Mouse (Mus musculus) mesoderm, embryonic 11.5 days (tissue): Measurements from ENCODE around the gene Gm48551.

ENCODE experiments used
- DNase-seq: peaks from one replicate; pipeline ENCODE4 v3.0.0-alpha.2; 2012; ENCODE audit warnings: low read depth, low spot score

The Gm48551 gene

GRCm38 (mm10) chr10:81417227-81418215 is 33.3 kb downstream of the Gm48551 start:
- DNase-seq, result no peak

DNA sequence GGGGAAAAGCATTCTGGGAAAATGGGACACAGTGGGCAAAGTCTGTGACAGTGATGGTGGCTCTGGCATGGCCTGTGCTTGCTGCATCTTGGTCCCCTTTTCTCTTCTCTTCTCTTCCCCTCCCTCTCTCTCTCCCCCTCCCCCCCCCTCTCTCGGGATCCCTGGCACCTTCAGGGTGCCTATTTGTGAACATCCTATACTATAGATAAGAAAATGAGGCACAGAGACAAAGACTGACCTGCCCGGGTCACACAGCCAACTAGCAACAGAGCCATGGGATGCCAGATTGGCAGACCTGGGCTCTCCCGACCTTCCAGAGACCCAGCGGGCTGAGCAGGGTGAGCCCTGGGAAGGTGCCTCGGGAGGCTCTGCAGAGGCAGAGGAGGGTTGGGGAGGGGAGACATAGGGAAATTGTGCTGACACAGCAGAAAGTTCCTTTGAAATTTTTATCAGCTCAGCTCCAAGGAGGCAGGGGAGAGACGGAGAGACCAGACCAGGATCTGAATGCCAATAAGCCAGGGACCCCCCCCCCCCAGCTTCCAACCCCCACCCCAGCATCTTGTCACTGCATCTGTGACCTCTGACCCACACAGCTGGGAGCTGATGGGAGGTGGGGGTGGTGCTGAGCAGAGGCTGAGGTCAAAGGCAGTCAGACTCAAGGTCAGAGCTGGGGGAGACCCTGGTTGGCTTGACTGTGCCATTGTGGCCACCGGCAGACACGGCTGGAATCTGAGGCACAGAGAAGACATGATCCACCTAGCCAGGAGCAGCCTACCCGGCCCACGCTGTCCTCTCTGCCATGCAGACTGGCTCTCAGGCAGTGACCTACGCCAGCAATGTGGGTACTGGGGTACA is 34.2 kb downstream of the Gm48551 start:
- DNase-seq, result no peak

GRCm38 (mm10) chr10:81419111-81419928 is 35.1 kb downstream of the Gm48551 start:
- no peak for DNase-seq

DNA sequence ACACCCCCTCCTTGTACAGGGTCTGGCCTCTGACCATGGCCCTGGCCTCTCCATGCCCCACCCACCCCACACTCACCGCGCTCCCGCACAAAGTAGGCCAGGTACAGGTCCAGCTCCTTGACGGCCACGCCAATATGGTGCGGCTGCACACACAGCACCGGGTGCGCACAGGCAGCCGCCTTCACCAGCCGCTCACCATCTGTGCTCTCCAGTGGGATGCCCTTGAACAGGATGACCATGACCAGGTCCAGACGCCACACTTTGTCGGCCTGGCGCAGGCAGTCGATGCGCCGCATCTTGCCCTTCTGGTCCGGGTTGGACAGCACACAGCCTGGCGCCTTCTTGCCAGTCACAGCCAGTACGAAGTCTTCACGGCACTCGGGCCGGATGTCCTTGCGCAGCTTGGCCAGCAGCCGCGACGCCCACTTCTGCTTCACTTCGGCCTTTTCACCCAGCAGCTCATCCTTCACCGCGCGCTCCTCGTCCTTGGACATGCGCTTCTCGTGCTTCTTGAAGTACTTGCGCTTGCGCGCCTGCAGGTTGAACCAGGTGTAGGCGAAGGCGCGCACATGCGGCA is 36.0 kb downstream of the Gm48551 start:
- no peak for DNase-seq

DNA sequence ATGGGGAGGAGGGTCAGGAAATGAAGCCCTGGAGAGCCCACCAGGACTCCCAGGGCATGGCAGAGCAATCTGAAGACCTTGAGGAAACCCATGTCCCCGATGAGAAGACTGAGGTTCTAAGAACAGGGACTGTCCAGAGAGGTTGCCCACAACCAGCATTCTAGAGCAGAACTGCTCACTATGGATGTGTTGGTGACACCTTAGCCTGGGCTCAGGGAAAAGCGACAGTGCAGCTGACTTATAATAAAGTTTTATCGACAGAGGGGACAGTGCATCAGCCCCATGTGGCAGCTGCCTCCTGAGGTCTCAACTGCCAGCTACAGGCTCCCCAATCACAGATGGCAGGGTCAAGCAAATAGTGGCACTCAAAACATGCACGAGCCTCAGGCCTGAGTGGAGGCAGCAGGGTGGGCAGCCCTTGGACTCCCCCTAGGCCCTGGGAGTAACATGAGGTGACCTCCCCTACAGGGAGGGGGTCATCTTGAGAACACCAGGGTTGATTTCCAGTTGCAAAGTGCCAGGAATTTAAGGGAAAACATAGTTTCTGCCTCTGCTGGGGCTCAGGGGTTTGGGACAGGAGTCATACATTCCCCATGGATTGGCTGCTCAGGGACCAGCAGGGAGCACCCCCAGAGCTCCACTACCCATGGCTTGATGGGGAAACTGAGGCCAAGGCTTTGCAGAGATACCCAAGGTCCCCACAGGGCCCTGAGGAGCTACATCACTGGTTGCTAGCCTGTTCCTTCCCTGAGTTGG is 37.0 kb downstream of the Gm48551 start:
- no peak for DNase-seq

- DNase-seq, result no peak
These were observed 37.5 kb downstream of the Gm48551 start for GRCm38 (mm10) chr10:81421797-81422100.

GRCm38 (mm10) chr10:81422191-81422590 is 37.9 kb downstream of the Gm48551 start:
- no peak for DNase-seq

DNA sequence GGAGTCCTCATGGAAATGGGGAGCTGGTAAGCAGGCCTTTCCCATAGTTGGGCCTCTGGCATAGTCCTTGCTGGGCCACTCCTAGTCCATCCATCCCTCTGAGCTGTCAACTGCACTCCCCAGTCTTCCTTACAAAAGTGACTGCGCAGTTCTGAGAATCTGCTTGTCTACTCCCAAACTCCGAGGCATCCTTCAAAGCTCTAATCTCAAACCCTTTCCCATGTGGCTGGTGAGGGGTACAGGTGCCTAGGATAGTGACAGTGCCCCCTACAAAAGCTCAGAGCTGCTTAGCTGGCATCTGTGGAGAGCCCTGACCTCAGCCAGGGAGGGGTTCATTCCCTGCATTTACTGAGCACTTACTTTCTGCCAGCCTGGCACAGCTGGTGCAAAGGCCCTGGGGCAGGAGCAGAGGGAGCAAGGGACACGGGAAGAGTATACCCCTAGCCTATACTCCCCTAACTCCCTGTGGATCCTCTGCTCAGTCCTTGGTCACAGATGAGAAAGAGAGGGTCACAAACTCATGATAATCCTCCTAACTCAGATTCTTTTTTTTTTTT is 38.5 kb downstream of the Gm48551 start:
- DNase-seq, result no peak

GRCm38 (mm10) chr10:81423476-81424245 is 39.4 kb downstream of the Gm48551 start:
- no peak for DNase-seq

- no peak for DNase-seq
These were observed 40.2 kb downstream of the Gm48551 start for GRCm38 (mm10) chr10:81424246-81425051.

DNA sequence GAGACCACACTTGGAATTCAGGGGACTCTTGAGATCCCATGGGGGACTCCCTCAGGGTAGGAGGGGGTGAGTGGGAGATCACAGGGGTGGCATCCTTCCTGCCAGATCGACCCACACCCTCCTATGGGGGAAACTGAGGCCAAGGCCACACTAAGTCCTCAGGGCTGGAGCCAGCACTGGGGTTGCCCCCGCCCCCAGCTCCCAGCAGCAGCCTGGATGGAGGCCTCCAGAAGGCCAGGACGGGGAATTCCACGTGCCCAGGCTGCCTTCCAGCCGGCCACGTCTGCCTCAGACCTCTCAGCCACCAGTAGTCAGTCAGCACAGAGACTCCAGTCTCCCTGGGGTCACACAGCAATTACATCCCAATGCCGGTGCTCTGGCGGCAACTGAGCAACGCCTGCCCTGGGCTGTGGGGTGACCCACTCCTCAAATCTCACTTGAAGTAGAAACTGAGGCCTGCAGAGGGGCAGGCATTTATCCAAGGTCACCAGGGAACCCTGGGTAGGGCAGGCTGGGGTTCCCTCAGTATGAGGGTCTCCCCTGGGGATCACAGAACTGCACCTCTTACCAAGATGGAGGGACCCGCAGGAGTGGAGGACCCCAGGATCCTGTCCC is 41.1 kb downstream of the Gm48551 start:
- no peak for DNase-seq

DNA sequence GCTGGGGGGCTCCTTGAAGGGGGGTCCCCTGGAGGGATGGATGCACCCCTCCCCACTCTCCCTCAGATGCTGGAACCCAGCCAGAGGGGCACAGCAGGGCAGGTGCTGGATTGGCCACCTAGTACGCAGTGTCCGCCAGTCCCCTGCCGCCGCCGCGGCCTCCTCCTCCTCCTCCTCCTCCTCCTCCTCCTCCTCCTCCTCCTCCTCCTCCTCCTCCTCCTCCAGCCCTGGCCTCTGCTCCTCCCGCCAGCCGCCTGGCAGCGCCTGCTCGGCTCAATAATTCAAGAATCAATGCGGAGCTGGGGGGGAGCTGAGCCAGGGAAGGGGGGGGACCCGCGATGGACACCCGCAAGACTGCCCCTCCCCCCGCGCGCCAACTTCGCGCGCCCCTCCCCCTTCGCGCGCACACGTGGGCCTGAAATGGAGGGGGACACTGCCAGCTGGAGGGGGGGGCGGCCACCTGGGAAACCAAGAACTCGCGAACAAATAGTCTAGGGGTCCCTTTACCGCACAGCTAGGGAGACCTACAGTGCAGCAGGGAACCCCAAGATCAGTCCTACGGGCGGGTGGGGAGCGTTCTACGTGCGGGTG is 41.9 kb downstream of the Gm48551 start:
- DNase-seq, result no peak

DNA sequence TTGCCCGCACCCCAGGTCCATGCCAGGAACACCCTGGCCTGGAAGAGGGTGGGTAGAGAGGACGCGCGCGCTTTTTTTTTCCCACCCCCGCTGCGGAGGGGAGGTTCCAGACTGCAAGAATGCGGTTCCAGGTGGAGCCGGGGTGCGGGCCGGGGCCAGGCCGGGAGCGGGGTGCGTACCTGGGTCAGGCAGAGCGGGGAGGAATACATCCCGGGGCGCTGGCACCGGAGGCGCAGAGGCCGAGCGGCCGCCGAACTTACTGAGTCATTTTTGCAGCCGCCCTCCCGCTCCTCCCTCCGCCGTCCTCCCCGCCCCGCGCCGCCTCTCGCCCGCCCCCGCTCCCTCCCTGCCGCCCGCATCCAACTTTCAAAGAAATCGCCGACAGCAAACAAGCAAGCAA is 42.6 kb downstream of the Gm48551 start:
- DNase-seq, result no peak

DNA sequence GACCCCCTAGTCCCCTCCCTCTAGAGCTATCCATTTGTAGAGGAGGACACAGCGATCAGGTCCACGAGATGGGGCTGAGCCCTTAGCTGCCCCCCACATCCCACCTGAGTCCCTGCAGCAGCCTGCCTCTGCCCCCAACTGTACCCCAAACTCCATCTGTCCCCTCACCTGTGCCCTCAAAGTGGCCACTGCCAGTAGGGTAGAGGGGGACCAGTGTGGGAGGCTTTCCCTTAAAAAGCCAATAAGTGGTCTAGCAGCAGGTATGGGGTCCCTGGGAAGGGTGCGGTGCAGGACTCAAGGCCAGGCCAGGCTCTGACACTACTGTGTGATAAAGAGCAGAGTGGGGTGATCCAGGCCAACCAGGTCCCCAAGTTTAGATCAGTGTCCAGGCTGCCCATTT is 43.1 kb downstream of the Gm48551 start:
- DNase-seq, result no peak

- no peak for DNase-seq
These were observed 43.7 kb downstream of the Gm48551 start for GRCm38 (mm10) chr10:81427804-81428506.

GRCm38 (mm10) chr10:81428507-81428870 is 44.2 kb downstream of the Gm48551 start:
- no peak for DNase-seq

GRCm38 (mm10) chr10:81429092-81429491 is 44.8 kb downstream of the Gm48551 start:
- no peak for DNase-seq
